Mouse (Mus musculus): Measurements from ENCODE around the gene Inpp5a. TPM values are rescaled to one million over a fixed set of nuclear protein-coding genes. Genes with fewer than 3 reads are reported as not detected.

Inpp5a gene
- polyA plus RNA-seq, 1 experiment from 2014 or later: 22.4 TPM

- Histone ChIP-seq H3K27me3 (ENCODE audit: control insufficient read depth, insufficient read depth, low read length) (peaks cover 40% of the 10 kb centered on the region), H3K27ac (ENCODE audit: low read depth, low read length) (no peak overlapping the region), H3K4me2 (ENCODE audit: low read depth, low read length, severe bottlenecking) (no peak overlapping the region), H3K9ac (ENCODE audit: low read length) (no peak overlapping the region), H3K36me3 (ENCODE audit: control insufficient read depth, insufficient read depth, low read length) (no peaks in the 10 kb centered on the region), H3K9me3 (ENCODE audit: control insufficient read depth, low read length) (no peaks in the 10 kb centered on the region), H3K4me3 (ENCODE audit: low read depth, low read length) (no peak overlapping the region), H3K4me1 (replicated peaks; ENCODE audit: control insufficient read depth, insufficient read depth, low read length) (no peaks in the 10 kb centered on the region)
- peak; percentile 71 for DNase-seq (ENCODE audit: low spot score)
- WGBS: 32% methylated on average over 3 of the region's 3 CpGs
- peak; percentile 71; the same call in 1 of the 2 replicates for ATAC-seq (replicated peaks; ENCODE audit: low FRiP score)
Measured at GRCm38 (mm10) chr7:139590302-139590701, 201.4 kb downstream of the Inpp5a start.

DNA sequence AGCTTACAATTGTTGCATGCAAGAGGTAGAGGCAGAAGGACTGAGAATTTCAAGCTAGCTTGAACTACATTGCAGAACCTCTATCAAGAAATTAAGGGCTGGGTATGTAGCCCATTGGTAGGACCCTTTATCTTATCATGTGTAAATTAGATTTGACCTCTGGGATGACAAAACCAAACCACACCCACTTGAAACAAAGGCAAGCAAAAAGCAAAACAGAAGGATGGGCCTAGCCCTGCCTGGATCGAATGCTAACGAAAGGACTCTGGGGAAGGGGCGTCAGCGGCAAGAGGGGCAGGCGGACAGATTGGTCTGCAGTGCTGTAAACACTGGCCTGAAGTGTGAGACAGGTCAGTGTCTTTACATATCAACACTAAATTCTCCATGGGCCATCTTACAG, 202.4 kb downstream of the Inpp5a start:
- H3K4me2 ChIP-seq (ENCODE audit: low read depth, low read length, severe bottlenecking): no peak overlapping the region
- no peak for DNase-seq (ENCODE audit: low spot score)

DNA sequence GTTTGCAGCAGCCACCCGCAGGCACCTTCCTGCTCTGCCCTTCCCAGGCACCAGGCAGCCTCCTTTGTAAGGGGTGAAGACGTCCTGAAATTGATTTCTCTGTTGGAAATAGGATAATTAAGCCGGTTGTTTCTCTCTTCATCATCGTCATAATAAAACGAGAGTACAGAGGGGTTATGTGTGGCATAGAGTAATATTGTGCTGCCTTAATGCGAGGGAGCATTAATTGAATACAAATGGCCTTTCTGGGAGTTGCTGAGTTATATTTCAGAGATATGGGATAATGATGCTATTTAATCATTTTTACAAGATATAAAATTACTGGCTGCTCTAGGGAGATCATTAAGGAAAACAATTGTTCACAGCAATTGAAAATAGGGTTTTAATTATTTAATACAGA, 206.4 kb downstream of the Inpp5a start:
- H3K9ac ChIP-seq (ENCODE audit: low read length): no peak overlapping the region
- H3K4me1 ChIP-seq (replicated peaks; ENCODE audit: control insufficient read depth, insufficient read depth, low read length): no peaks in the 10 kb centered on the region
- no peaks in the 10 kb centered on the region for H3K36me3 ChIP-seq (ENCODE audit: control insufficient read depth, insufficient read depth, low read length)
- H3K4me2 ChIP-seq (ENCODE audit: low read depth, low read length, severe bottlenecking): no peak overlapping the region
- H3K9me3 ChIP-seq (ENCODE audit: control insufficient read depth, low read length): no peaks in the 10 kb centered on the region
- H3K27me3 ChIP-seq (ENCODE audit: control insufficient read depth, insufficient read depth, low read length): no peaks in the 10 kb centered on the region
- no peak for DNase-seq (ENCODE audit: low spot score)
- H3K4me3 ChIP-seq (ENCODE audit: low read depth, low read length): no peak overlapping the region
- ATAC-seq (replicated peaks; ENCODE audit: low FRiP score): no peak
- no peak overlapping the region for H3K27ac ChIP-seq (ENCODE audit: low read depth, low read length)
- 78% methylated on average over 6 of the region's 6 CpGs for WGBS

More for the DNA sequence above, 202.4 kb downstream of the Inpp5a start:
- ATAC-seq (replicated peaks; ENCODE audit: low FRiP score): no peak
- Histone ChIP-seq H3K9me3 (ENCODE audit: control insufficient read depth, low read length) (no peaks in the 10 kb centered on the region), H3K4me1 (replicated peaks; ENCODE audit: control insufficient read depth, insufficient read depth, low read length) (no peaks in the 10 kb centered on the region), H3K36me3 (ENCODE audit: control insufficient read depth, insufficient read depth, low read length) (no peaks in the 10 kb centered on the region), H3K4me3 (ENCODE audit: low read depth, low read length) (no peak overlapping the region), H3K27ac (ENCODE audit: low read depth, low read length) (no peak overlapping the region), H3K9ac (ENCODE audit: low read length) (no peak overlapping the region), H3K27me3 (ENCODE audit: control insufficient read depth, insufficient read depth, low read length) (peaks cover 30% of the 10 kb centered on the region)
- WGBS: 92% methylated on average over 5 of the region's 5 CpGs

GRCm38 (mm10) chr7:139595862-139596261, 207.0 kb downstream of the Inpp5a start:
- DNase-seq (ENCODE audit: low spot score): no peak

DNA sequence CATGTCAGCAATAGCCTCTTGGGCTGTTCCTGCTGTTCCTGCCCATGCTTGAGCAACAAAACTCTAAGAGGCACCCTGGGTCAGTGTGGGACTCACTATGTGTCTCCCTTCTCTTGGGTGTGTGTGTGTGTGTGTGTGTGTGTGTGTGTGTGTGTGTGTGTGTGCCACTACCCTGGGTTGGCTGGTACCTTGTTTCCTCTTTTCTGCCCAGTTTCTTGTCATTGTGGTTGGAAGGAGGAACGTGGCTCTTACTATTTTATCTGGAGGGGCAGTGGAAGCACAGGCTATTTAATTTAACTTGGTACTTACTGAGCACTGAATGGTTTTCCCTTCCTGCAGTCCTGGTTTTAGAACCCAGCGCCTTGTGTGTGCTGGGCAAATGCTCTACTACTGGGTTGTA, 221.4 kb downstream of the Inpp5a start:
- WGBS: 84% methylated on average over 2 of the region's 2 CpGs

More at GRCm38 (mm10) chr7:139595862-139596261, 207.0 kb downstream of the Inpp5a start:
- Histone ChIP-seq H3K4me3 (ENCODE audit: low read depth, low read length) (no peak overlapping the region), H3K4me2 (ENCODE audit: low read depth, low read length, severe bottlenecking) (no peak overlapping the region), H3K4me1 (replicated peaks; ENCODE audit: control insufficient read depth, insufficient read depth, low read length) (no peaks in the 10 kb centered on the region), H3K27me3 (ENCODE audit: control insufficient read depth, insufficient read depth, low read length) (no peaks in the 10 kb centered on the region), H3K27ac (ENCODE audit: low read depth, low read length) (no peak overlapping the region), H3K9ac (ENCODE audit: low read length) (no peak overlapping the region), H3K9me3 (ENCODE audit: control insufficient read depth, low read length) (no peaks in the 10 kb centered on the region), H3K36me3 (ENCODE audit: control insufficient read depth, insufficient read depth, low read length) (no peaks in the 10 kb centered on the region)
- 79% methylated on average over 6 of the region's 6 CpGs for WGBS
- ATAC-seq (replicated peaks; ENCODE audit: low FRiP score): no peak

DNA sequence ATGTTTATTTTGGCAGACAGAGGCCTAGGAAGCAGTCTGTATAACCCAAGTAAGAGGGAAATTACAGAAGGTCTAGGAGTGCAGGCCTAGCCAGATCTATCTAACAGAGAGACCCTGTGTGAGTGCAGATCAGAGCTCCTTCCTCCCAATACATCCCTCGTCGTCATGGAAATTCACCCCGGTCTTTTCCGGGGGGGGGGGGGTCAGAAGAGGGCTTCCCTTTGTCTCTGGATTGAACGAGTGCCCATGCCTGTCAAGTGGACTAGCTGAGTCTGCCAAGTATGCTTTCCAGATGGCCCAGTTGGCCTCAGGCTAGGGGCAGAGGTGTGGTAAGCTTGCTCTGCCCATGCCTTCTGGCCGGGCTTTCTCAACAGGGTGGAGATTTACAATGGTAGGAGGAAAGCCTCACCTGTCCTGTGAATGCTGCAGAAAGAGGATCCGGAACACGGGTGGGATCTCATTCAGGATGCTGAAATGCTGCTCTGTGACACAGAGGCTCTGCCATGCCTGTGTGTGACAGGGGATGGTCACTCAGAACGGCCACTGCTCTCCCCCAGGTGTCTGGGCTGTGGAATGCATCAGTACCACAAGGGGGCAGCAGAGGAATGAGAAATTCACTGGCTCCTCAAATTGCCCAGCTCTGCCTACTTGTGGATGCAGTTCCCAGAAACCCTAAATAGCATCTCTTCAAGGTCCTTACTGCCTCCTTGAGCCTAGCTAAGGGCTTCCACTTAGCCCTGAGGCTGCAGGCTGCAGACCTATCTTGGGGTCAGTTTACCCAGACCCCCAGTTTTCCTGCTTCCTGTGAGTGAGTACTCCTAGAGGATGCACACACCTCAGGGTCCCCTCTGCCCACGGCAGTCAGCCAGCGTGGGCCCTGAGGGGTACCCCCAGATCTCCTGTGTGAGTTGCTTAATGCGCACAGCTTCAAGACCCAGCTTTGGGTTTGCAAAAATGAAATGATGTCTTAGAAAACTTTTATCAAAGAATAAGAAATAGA, 227.2 kb downstream of the Inpp5a start:
- Histone ChIP-seq H3K9ac (ENCODE audit: low read length) (no peak overlapping the region), H3K4me2 (ENCODE audit: low read depth, low read length, severe bottlenecking) (no peak overlapping the region), H3K9me3 (ENCODE audit: control insufficient read depth, low read length) (no peaks in the 10 kb centered on the region), H3K36me3 (ENCODE audit: control insufficient read depth, insufficient read depth, low read length) (no peaks in the 10 kb centered on the region), H3K27me3 (ENCODE audit: control insufficient read depth, insufficient read depth, low read length) (no peaks in the 10 kb centered on the region), H3K4me1 (replicated peaks; ENCODE audit: control insufficient read depth, insufficient read depth, low read length) (no peaks in the 10 kb centered on the region), H3K4me3 (ENCODE audit: low read depth, low read length) (no peak overlapping the region), H3K27ac (ENCODE audit: low read depth, low read length) (no peak overlapping the region)
- peak; percentile 46; the same call in 1 of the 2 replicates for ATAC-seq (replicated peaks; ENCODE audit: low FRiP score)
- peak; percentile 87 for DNase-seq (ENCODE audit: low spot score)
- 57% methylated on average over 12 of the region's 12 CpGs for WGBS

More for the DNA sequence above, 221.4 kb downstream of the Inpp5a start:
- H3K4me3 ChIP-seq (ENCODE audit: low read depth, low read length): no peak overlapping the region
- H3K9ac ChIP-seq (ENCODE audit: low read length): no peak overlapping the region
- H3K36me3 ChIP-seq (ENCODE audit: control insufficient read depth, insufficient read depth, low read length): no peaks in the 10 kb centered on the region
- no peak overlapping the region for H3K4me2 ChIP-seq (ENCODE audit: low read depth, low read length, severe bottlenecking)
- H3K9me3 ChIP-seq (ENCODE audit: control insufficient read depth, low read length): no peaks in the 10 kb centered on the region
- DNase-seq (ENCODE audit: low spot score): no peak
- no peak for ATAC-seq (replicated peaks; ENCODE audit: low FRiP score)
- no peak overlapping the region for H3K27ac ChIP-seq (ENCODE audit: low read depth, low read length)
- no peaks in the 10 kb centered on the region for H3K4me1 ChIP-seq (replicated peaks; ENCODE audit: control insufficient read depth, insufficient read depth, low read length)
- H3K27me3 ChIP-seq (ENCODE audit: control insufficient read depth, insufficient read depth, low read length): no peaks in the 10 kb centered on the region

GRCm38 (mm10) chr7:139622568-139622967, 233.7 kb downstream of the Inpp5a start:
- ATAC-seq (replicated peaks; ENCODE audit: low FRiP score): no peak

DNA sequence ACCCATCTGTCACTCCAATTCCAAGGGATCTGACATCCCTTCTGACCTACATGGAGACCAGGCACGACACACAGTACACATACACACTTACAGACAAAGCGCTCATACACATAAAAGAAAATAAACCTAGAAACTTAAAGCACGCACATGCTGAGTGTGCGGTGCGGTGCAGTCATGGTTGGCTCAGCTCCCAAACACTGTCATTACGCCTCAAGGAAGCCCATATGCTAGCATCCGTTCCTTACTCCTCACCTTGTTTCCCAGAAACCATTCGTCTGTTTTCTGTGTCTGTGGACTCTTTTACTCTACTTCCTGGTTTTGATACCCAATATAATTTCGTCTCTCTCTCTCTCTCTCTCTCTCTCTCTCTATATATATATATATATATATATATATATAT, 236.2 kb downstream of the Inpp5a start:
- no peak overlapping the region for H3K9ac ChIP-seq (ENCODE audit: low read length)
- H3K4me1 ChIP-seq (replicated peaks; ENCODE audit: control insufficient read depth, insufficient read depth, low read length): no peaks in the 10 kb centered on the region
- H3K4me2 ChIP-seq (ENCODE audit: low read depth, low read length, severe bottlenecking): no peak overlapping the region
- H3K4me3 ChIP-seq (ENCODE audit: low read depth, low read length): no peak overlapping the region
- WGBS: 87% methylated on average over 9 of the region's 9 CpGs
- no peaks in the 10 kb centered on the region for H3K36me3 ChIP-seq (ENCODE audit: control insufficient read depth, insufficient read depth, low read length)
- no peak for ATAC-seq (replicated peaks; ENCODE audit: low FRiP score)
- DNase-seq (ENCODE audit: low spot score): no peak
- no peak overlapping the region for H3K27ac ChIP-seq (ENCODE audit: low read depth, low read length)
- no peaks in the 10 kb centered on the region for H3K9me3 ChIP-seq (ENCODE audit: control insufficient read depth, low read length)
- H3K27me3 ChIP-seq (ENCODE audit: control insufficient read depth, insufficient read depth, low read length): no peaks in the 10 kb centered on the region

More at GRCm38 (mm10) chr7:139622568-139622967, 233.7 kb downstream of the Inpp5a start:
- no peaks in the 10 kb centered on the region for H3K4me1 ChIP-seq (replicated peaks; ENCODE audit: control insufficient read depth, insufficient read depth, low read length)
- H3K27me3 ChIP-seq (ENCODE audit: control insufficient read depth, insufficient read depth, low read length): no peaks in the 10 kb centered on the region
- H3K4me3 ChIP-seq (ENCODE audit: low read depth, low read length): no peak overlapping the region
- H3K36me3 ChIP-seq (ENCODE audit: control insufficient read depth, insufficient read depth, low read length): no peaks in the 10 kb centered on the region
- no peak for DNase-seq (ENCODE audit: low spot score)
- H3K9me3 ChIP-seq (ENCODE audit: control insufficient read depth, low read length): no peaks in the 10 kb centered on the region
- H3K4me2 ChIP-seq (ENCODE audit: low read depth, low read length, severe bottlenecking): no peak overlapping the region
- H3K27ac ChIP-seq (ENCODE audit: low read depth, low read length): no peak overlapping the region
- WGBS: 93% methylated on average over 13 of the region's 13 CpGs
- H3K9ac ChIP-seq (ENCODE audit: low read length): no peak overlapping the region

Data from forebrain, embryonic 11.5 days (tissue).